Mouse (Mus musculus): ENCODE measurements around the gene Mfsd4a. TPM values are rescaled to one million over a fixed set of nuclear protein-coding genes. Genes with fewer than 3 reads are reported as not detected.

The Mfsd4a gene
- total RNA-seq, 2 experiments from 2014 or later, result 2.4 to 3.9 TPM

- DNase-seq, result no peak
These were observed 2.2 kb downstream of the Mfsd4a start for GRCm38 (mm10) chr1:132065475-132066172.

- DNase-seq, result no peak
These were observed 2.9 kb downstream of the Mfsd4a start for GRCm38 (mm10) chr1:132065001-132065400.

GRCm38 (mm10) chr1:132063096-132063495 lies 4.8 kb downstream of the Mfsd4a start:
- no peak for DNase-seq

GRCm38 (mm10) chr1:132061750-132062541 lies 5.9 kb downstream of the Mfsd4a start:
- DNase-seq, result no peak

GRCm38 (mm10) chr1:132060036-132060769 lies 7.7 kb downstream of the Mfsd4a start:
- DNase-seq, result no peak

GRCm38 (mm10) chr1:132058558-132058957 lies 9.3 kb downstream of the Mfsd4a start:
- no peak for DNase-seq

- no peak for DNase-seq
These were observed 12.7 kb downstream of the Mfsd4a start for GRCm38 (mm10) chr1:132055054-132055664.

- no peak for DNase-seq
These were observed 13.5 kb downstream of the Mfsd4a start for GRCm38 (mm10) chr1:132054387-132054786.

GRCm38 (mm10) chr1:132051746-132052145 lies 16.1 kb downstream of the Mfsd4a start:
- DNase-seq, result no peak

GRCm38 (mm10) chr1:132046143-132046735 lies 21.6 kb downstream of the Mfsd4a start:
- peak; percentile 32 for DNase-seq

GRCm38 (mm10) chr1:132043759-132044158 lies 24.1 kb downstream of the Mfsd4a start:
- DNase-seq, result no peak

GRCm38 (mm10) chr1:132040201-132040621 lies 27.7 kb downstream of the Mfsd4a start:
- peak; percentile 21 for DNase-seq

GRCm38 (mm10) chr1:132038753-132039152 lies 29.1 kb downstream of the Mfsd4a start:
- no peak for DNase-seq

GRCm38 (mm10) chr1:132037746-132038145 lies 30.1 kb downstream of the Mfsd4a start:
- DNase-seq, result no peak

GRCm38 (mm10) chr1:132032172-132032571 lies 35.7 kb downstream of the Mfsd4a start:
- DNase-seq, result no peak

- no peak for DNase-seq
These were observed 37.3 kb downstream of the Mfsd4a start for GRCm38 (mm10) chr1:132030574-132030973.

- no peak for DNase-seq
These were observed 39.4 kb downstream of the Mfsd4a start for GRCm38 (mm10) chr1:132028413-132028812.

GRCm38 (mm10) chr1:132027978-132028377 lies 39.9 kb downstream of the Mfsd4a start:
- DNase-seq, result no peak

- DNase-seq, result no peak
These were observed 40.8 kb downstream of the Mfsd4a start for GRCm38 (mm10) chr1:132026925-132027646.

- DNase-seq, result no peak
These were observed 45.8 kb downstream of the Mfsd4a start for GRCm38 (mm10) chr1:132022107-132022506.

GRCm38 (mm10) chr1:132019876-132020275 lies 48.0 kb downstream of the Mfsd4a start:
- no peak for DNase-seq

Data from gastrocnemius, postnatal 25 days (tissue).